Mouse (Mus musculus) C2C12 (cell line): Measurements from ENCODE around the gene Rasa4. TPM values are rescaled to one million over a fixed set of nuclear protein-coding genes. Genes with fewer than 3 reads are reported as not detected.
A peak's percentile ranks its signal among the peaks of the same experiment; 100 is the strongest.

Experiments used
- H3K27me3 ChIP-seq: one replicate; pipeline ENCODE4 v1.6.1; 2011; ENCODE audit not compliant: control insufficient read depth, insufficient read depth, insufficient read length
- H3K36me3 ChIP-seq: one replicate; pipeline ENCODE4 v1.6.1; 2011; ENCODE audit not compliant: control insufficient read depth, insufficient read depth
- H3K4me3 ChIP-seq: one replicate; pipeline ENCODE4 v1.5.1; 2011; ENCODE audit warnings: mild to moderate bottlenecking, control low read depth; ENCODE audit not compliant: poor library complexity, insufficient read depth, severe bottlenecking
- H3K79me2 ChIP-seq: one replicate; pipeline ENCODE4 v1.6.1; 2011; ENCODE audit not compliant: control insufficient read depth, insufficient read depth
- H3K79me3 ChIP-seq: one replicate; pipeline ENCODE4 v1.6.1; 2011; ENCODE audit warnings: low read depth, control low read depth
- H3ac ChIP-seq: one replicate; pipeline ENCODE3; 2011; ENCODE audit warnings: low read depth; ENCODE audit not compliant: control insufficient read depth, insufficient read length
- CEBPB ChIP-seq: IDR thresholded peaks from one replicate; pipeline ENCODE4 v1.6.1; 2011; ENCODE audit warnings: low read depth, mild to moderate bottlenecking, control low read depth, moderate library complexity
- CTCF ChIP-seq: IDR thresholded peaks from one replicate; pipeline ENCODE4 v1.5.1; 2011; ENCODE audit not compliant: control insufficient read depth, insufficient read depth, insufficient read length
- FOSL1 ChIP-seq: IDR thresholded peaks from one replicate; pipeline ENCODE4 v1.8.0; 2011; ENCODE audit warnings: mild to moderate bottlenecking, low read length; ENCODE audit not compliant: poor library complexity, insufficient read depth, severe bottlenecking
- MAX ChIP-seq: IDR thresholded peaks from one replicate; pipeline ENCODE4 v1.6.1; 2011; ENCODE audit warnings: mild to moderate bottlenecking, control low read depth
- MYOD1 ChIP-seq: IDR thresholded peaks from one replicate; pipeline ENCODE4 v1.6.1; 2011; ENCODE audit warnings: low read depth; ENCODE audit not compliant: control insufficient read depth, insufficient read length
- MYOG ChIP-seq: IDR thresholded peaks from one replicate; pipeline ENCODE4 v1.6.1; 2011; ENCODE audit not compliant: control insufficient read depth, insufficient read length; ENCODE audit errors: extremely low read depth
- USF1 ChIP-seq: IDR thresholded peaks from one replicate; pipeline ENCODE4 v1.6.1; 2011; ENCODE audit warnings: low read depth, mild to moderate bottlenecking, control low read depth, moderate library complexity
- long read RNA-seq, 2 experiments: library from polyadenylated mRNA; unstranded; transcript quantifications; one replicate each; pipeline ENCODE4 v2.0.0; 2019 to 2020
- polyA plus RNA-seq: library from polyadenylated mRNA; unstranded; fragments of >200 nt; fragmentation: generic; extraction: Trizol; gene quantifications from one replicate; pipeline ENCODE4 v1.2.1, GENCODE M21; 2012; ENCODE audit warnings: missing spikeins

Gene Rasa4
- 37.6 TPM for polyA plus RNA-seq
- long read RNA-seq, experiment 1, transcript Rasa4-201 (21 exons, 2,914 nt) = major isoform, 17 of 41 reads
- long read RNA-seq, experiment 1, partial matches to known transcripts = 15 of 41 reads
- long read RNA-seq, experiment 1, other reads (novel, unspliced or antisense) = 9 of 41 reads
- long read RNA-seq, experiment 2, transcript Rasa4-201 (21 exons, 2,914 nt) = major isoform, 209 of 310 reads
- long read RNA-seq, experiment 2, partial matches to known transcripts = 40 of 310 reads
- long read RNA-seq, experiment 2, other reads (novel, unspliced or antisense) = 57 of 310 reads

- H3K79me2 ChIP-seq = peaks cover 44% of the 10 kb centered on the region
- peak within 1 kb of the TSS; percentile 81 for H3ac ChIP-seq
- TF ChIP-seq MAX (no peak), CTCF (no peak), USF1 (no peak), MYOG (no peak), CEBPB (no peak), MYOD1 (no peak), FOSL1 (no peak)
- peaks cover 5% of the 10 kb centered on the region for H3K36me3 ChIP-seq
- peaks cover 16% of the 10 kb centered on the region for H3K79me3 ChIP-seq
- H3K4me3 ChIP-seq = peak within 1 kb of the TSS; percentile 76
- H3K27me3 ChIP-seq = no peaks in the 10 kb centered on the region
These were observed at the start of gene Rasa4 for GRCm38 (mm10) chr5:136083669-136084107. Gene Rasa4 (plus strand): TSS chr5:136083916.

GRCm38 (mm10) chr5:136034868-136035267 is 48.8 kb upstream of the Rasa4 start:
- no peak for TF ChIP-seq MAX
- no peak for TF ChIP-seq MYOD1
- TF ChIP-seq CEBPB = no peak
- no peak for TF ChIP-seq USF1
- no peak for TF ChIP-seq MYOG
- no peak for TF ChIP-seq CTCF
- no peak for TF ChIP-seq FOSL1
- no peak overlapping the region for H3K4me3 ChIP-seq
- H3K27me3 ChIP-seq = no peaks in the 10 kb centered on the region
- no peak overlapping the region for H3ac ChIP-seq
- no peaks in the 10 kb centered on the region for H3K79me2 ChIP-seq
- peaks cover 7% of the 10 kb centered on the region for H3K36me3 ChIP-seq
- H3K79me3 ChIP-seq = no peaks in the 10 kb centered on the region

GRCm38 (mm10) chr5:136035285-136035684 is 48.4 kb upstream of the Rasa4 start:
- Histone ChIP-seq H3ac (no peak overlapping the region), H3K27me3 (no peaks in the 10 kb centered on the region), H3K4me3 (no peak overlapping the region), H3K36me3 (peaks cover 6% of the 10 kb centered on the region), H3K79me3 (no peaks in the 10 kb centered on the region), H3K79me2 (no peaks in the 10 kb centered on the region)
- TF ChIP-seq USF1 (no peak), MYOD1 (no peak), MAX (no peak), CTCF (no peak), FOSL1 (no peak), MYOG (no peak)

GRCm38 (mm10) chr5:136036667-136037066 is 47.0 kb upstream of the Rasa4 start:
- TF ChIP-seq FOSL1 = no peak
- no peak for TF ChIP-seq USF1
- no peak for TF ChIP-seq CEBPB
- no peak for TF ChIP-seq MAX
- no peak for TF ChIP-seq MYOD1
- TF ChIP-seq CTCF = no peak
- no peak for TF ChIP-seq MYOG
- Histone ChIP-seq H3K4me3 (no peak overlapping the region), H3K36me3 (no peaks in the 10 kb centered on the region), H3K79me3 (no peaks in the 10 kb centered on the region), H3ac (no peak overlapping the region), H3K27me3 (no peaks in the 10 kb centered on the region), H3K79me2 (no peaks in the 10 kb centered on the region)

GRCm38 (mm10) chr5:136038258-136039214 is 45.2 kb upstream of the Rasa4 start, which contains the start of gene Upk3b:
Gene Upk3b (plus strand): TSS chr5:136038496.
- Histone ChIP-seq H3ac (no peak within 1 kb of the TSS), H3K27me3 (no peaks in the 10 kb centered on the region), H3K4me3 (no peak within 1 kb of the TSS), H3K79me2 (no peaks in the 10 kb centered on the region), H3K79me3 (no peaks in the 10 kb centered on the region), H3K36me3 (no peaks in the 10 kb centered on the region)
- no peak for TF ChIP-seq CTCF
- no peak for TF ChIP-seq FOSL1
- TF ChIP-seq CEBPB = no peak
- TF ChIP-seq MYOD1 = no peak
